Mouse (Mus musculus): ENCODE results near the gene Bnip1.

Gene Bnip1

GRCm38 (mm10) chr17:26793068-26793765 lies 12.4 kb downstream of the Bnip1 start:
- DNase-seq (ENCODE audit: low spot score): no peak

GRCm38 (mm10) chr17:26794744-26795143 lies 13.9 kb downstream of the Bnip1 start:
- peak; percentile 22 for DNase-seq (ENCODE audit: low spot score)

GRCm38 (mm10) chr17:26795386-26795785 lies 14.5 kb downstream of the Bnip1 start:
- no peak for DNase-seq (ENCODE audit: low spot score)

GRCm38 (mm10) chr17:26797379-26798128 lies 16.7 kb downstream of the Bnip1 start:
- DNase-seq (ENCODE audit: low spot score): no peak

GRCm38 (mm10) chr17:26802886-26803285 lies 22.0 kb downstream of the Bnip1 start:
- DNase-seq (ENCODE audit: low spot score): no peak

GRCm38 (mm10) chr17:26812607-26813006 lies 31.7 kb downstream of the Bnip1 start:
- DNase-seq (ENCODE audit: low spot score): no peak

GRCm38 (mm10) chr17:26813497-26813896 lies 32.6 kb downstream of the Bnip1 start:
- DNase-seq (ENCODE audit: low spot score): no peak

- DNase-seq (ENCODE audit: low spot score): no peak
These were observed 35.9 kb downstream of the Bnip1 start for GRCm38 (mm10) chr17:26816810-26817209.

- no peak for DNase-seq (ENCODE audit: low spot score)
These were observed 36.9 kb downstream of the Bnip1 start for GRCm38 (mm10) chr17:26817776-26818175.

- DNase-seq (ENCODE audit: low spot score): no peak
These were observed 45.3 kb downstream of the Bnip1 start for GRCm38 (mm10) chr17:26826131-26826530.

GRCm38 (mm10) chr17:26833806-26834205 lies 52.9 kb downstream of the Bnip1 start:
- DNase-seq (ENCODE audit: low spot score): no peak

- no peak for DNase-seq (ENCODE audit: low spot score)
These were observed 53.6 kb downstream of the Bnip1 start for GRCm38 (mm10) chr17:26834302-26834965.

GRCm38 (mm10) chr17:26834966-26835755 lies 54.3 kb downstream of the Bnip1 start:
- DNase-seq (ENCODE audit: low spot score): no peak

- no peak for DNase-seq (ENCODE audit: low spot score)
These were observed 55.1 kb downstream of the Bnip1 start for GRCm38 (mm10) chr17:26835956-26836355.

- DNase-seq (ENCODE audit: low spot score): no peak
These were observed 55.5 kb downstream of the Bnip1 start for GRCm38 (mm10) chr17:26836377-26836776.

GRCm38 (mm10) chr17:26836786-26837545 lies 56.1 kb downstream of the Bnip1 start:
- DNase-seq (ENCODE audit: low spot score): no peak

- DNase-seq (ENCODE audit: low spot score): no peak
These were observed 56.7 kb downstream of the Bnip1 start for GRCm38 (mm10) chr17:26837546-26837985.

- DNase-seq (ENCODE audit: low spot score): no peak
These were observed 57.5 kb downstream of the Bnip1 start for GRCm38 (mm10) chr17:26838191-26838910.

- no peak for DNase-seq (ENCODE audit: low spot score)
These were observed 58.2 kb downstream of the Bnip1 start for GRCm38 (mm10) chr17:26838911-26839717.

Data from spleen, adult 12 weeks (tissue).